In genomic region chr1:72710753-72711653, GRCm38 (mm10) we compare ENCODE assay signal across 8 mouse cellular contexts. TPM values are rescaled to one million over a fixed set of nuclear protein-coding genes. Genes with fewer than 3 reads are reported as not detected.
A peak's percentile ranks its signal among the peaks of the same experiment; 100 is the strongest.
DNase-seq lines count a peak whose midpoint lies in the region; ATAC-seq and TF ChIP-seq lines count a peak whose summit lies in the region.

TSS of gene Rpl37a (plus strand) at chr1:72711290.

- no peaks in the 10 kb centered on the region for H3K9me3 ChIP-seq in embryonic facial prominence, embryonic 13.5 days
- no peaks in the 10 kb centered on the region for H3K9me3 ChIP-seq in limb, embryonic 13.5 days
- H3K9me3 ChIP-seq in midbrain, embryonic 16.5 days (replicated peaks; ENCODE audit: control insufficient read depth, low read length, poor library complexity, severe bottlenecking) = no peaks in the 10 kb centered on the region

- TF ChIP-seq CTCF in heart, adult 2 months (IDR thresholded peaks at IDR 0.05) = no peak

- peak; percentile 97 for TF ChIP-seq POLR2A in heart, adult 2 months (IDR thresholded peaks at IDR 0.05; ENCODE audit: insufficient read depth, low read depth, low read length)

- H3K9ac ChIP-seq in embryonic facial prominence, embryonic 13.5 days = peak within 1 kb of the TSS; percentile 93
- peak within 1 kb of the TSS; percentile 96 for H3K9ac ChIP-seq in heart, adult 2 months (ENCODE audit: low read depth, low read length)
- peak within 1 kb of the TSS; percentile 93 for H3K9ac ChIP-seq in limb, embryonic 13.5 days
- peak within 1 kb of the TSS; percentile 86 for H3K9ac ChIP-seq in midbrain, embryonic 16.5 days (ENCODE audit: low read depth, low read length)

- H3K27ac ChIP-seq in embryonic facial prominence, embryonic 13.5 days = peak within 1 kb of the TSS; percentile 94
- peak within 1 kb of the TSS; percentile 82 for H3K27ac ChIP-seq in heart, adult 2 months
- peak within 1 kb of the TSS; percentile 93 for H3K27ac ChIP-seq in limb, embryonic 13.5 days
- peak within 1 kb of the TSS; percentile 86 for H3K27ac ChIP-seq in midbrain, embryonic 16.5 days (ENCODE audit: low read length)

- H3K36me3 ChIP-seq in embryonic facial prominence, embryonic 13.5 days = peaks cover 31% of the 10 kb centered on the region
- peaks cover 18% of the 10 kb centered on the region for H3K36me3 ChIP-seq in heart, adult 2 months (ENCODE audit: control insufficient read depth, insufficient read depth, low read length)
- peaks cover 33% of the 10 kb centered on the region for H3K36me3 ChIP-seq in limb, embryonic 13.5 days
- H3K36me3 ChIP-seq in midbrain, embryonic 16.5 days (ENCODE audit: control insufficient read depth, insufficient read depth, low read length) = peaks cover 5% of the 10 kb centered on the region; the same call in 1 of the 2 replicates

- intact Hi-C loops in heart, adult 2 months (cut with DNase I) = no loop called here

- H3K79me2 ChIP-seq in heart, adult 2 months (replicated peaks; ENCODE audit: control insufficient read depth, insufficient read depth, low read length) = no peaks in the 10 kb centered on the region

- peak; percentile 88 for DNase-seq in 3134 (ENCODE audit: extremely low read depth, insufficient read length, low spot score)
- DNase-seq in adrenal gland, postnatal 36 days = peak; percentile 94 to 95
- peak; percentile 93 to 95 for DNase-seq in heart, adult 2 months
- DNase-seq in kidney, adult 8-10 months = peak; percentile 93 to 96
- peak; percentile 91 to 95 for DNase-seq in spleen, postnatal 10 days (ENCODE audit: low spot score in 2 of 2)

- ATAC-seq in embryonic facial prominence, embryonic 13.5 days (ENCODE audit: insufficient number of reproducible peaks, insufficient read depth, low FRiP score, low TSS enrichment, low read depth) = peak; percentile 84; the same call in 1 of the 2 replicates
- peak; percentile 88 for ATAC-seq in limb, embryonic 13.5 days (ENCODE audit: low FRiP score, low read depth)
- peak; percentile 95 for ATAC-seq in midbrain, embryonic 16.5 days

- H3K4me2 ChIP-seq in embryonic facial prominence, embryonic 13.5 days = peak within 1 kb of the TSS; percentile 80
- H3K4me2 ChIP-seq in limb, embryonic 13.5 days (replicated peaks) = peak within 1 kb of the TSS; percentile 87
- peak within 1 kb of the TSS; percentile 66 for H3K4me2 ChIP-seq in midbrain, embryonic 16.5 days (ENCODE audit: low read length)

- peaks cover 14% of the 10 kb centered on the region for H3K4me1 ChIP-seq in embryonic facial prominence, embryonic 13.5 days
- H3K4me1 ChIP-seq in heart, adult 2 months (ENCODE audit: control insufficient read depth, insufficient read depth, low read length) = peaks cover 3% of the 10 kb centered on the region
- H3K4me1 ChIP-seq in limb, embryonic 13.5 days = peaks cover 16% of the 10 kb centered on the region
- peaks cover 16% of the 10 kb centered on the region for H3K4me1 ChIP-seq in midbrain, embryonic 16.5 days (ENCODE audit: control insufficient read depth, insufficient read depth, low read length)

- H3K4me3 ChIP-seq in embryonic facial prominence, embryonic 13.5 days = peak within 1 kb of the TSS; percentile 77
- H3K4me3 ChIP-seq in heart, adult 2 months = peak within 1 kb of the TSS; percentile 74
- peak within 1 kb of the TSS; percentile 77 for H3K4me3 ChIP-seq in limb, embryonic 13.5 days
- peak within 1 kb of the TSS; percentile 79 for H3K4me3 ChIP-seq in midbrain, embryonic 16.5 days (ENCODE audit: low read depth, low read length)

- no peaks in the 10 kb centered on the region for H3K27me3 ChIP-seq in embryonic facial prominence, embryonic 13.5 days
- no peaks in the 10 kb centered on the region for H3K27me3 ChIP-seq in heart, adult 2 months (ENCODE audit: control insufficient read depth, insufficient read depth, low read length)
- no peaks in the 10 kb centered on the region for H3K27me3 ChIP-seq in limb, embryonic 13.5 days
- no peaks in the 10 kb centered on the region for H3K27me3 ChIP-seq in midbrain, embryonic 16.5 days (ENCODE audit: control insufficient read depth, insufficient read depth, low read depth, low read length)

- peak; percentile 72 for TF ChIP-seq EP300 in heart, adult 2 months (IDR thresholded peaks at IDR 0.05; ENCODE audit: insufficient read depth, low read depth, low read length)

- WGBS in embryonic facial prominence, embryonic 13.5 days = 2% methylated on average over 68 of the region's 68 CpGs
- 3% methylated on average over 68 of the region's 68 CpGs for WGBS in heart, adult 2 months
- WGBS in limb, embryonic 13.5 days = 3% methylated on average over 68 of the region's 68 CpGs
- 3% methylated on average over 68 of the region's 68 CpGs for WGBS in midbrain, embryonic 16.5 days

RNA-seq across cellular contexts. Expression of gene Rpl37a, which starts in this region (rescaled TPM):
- 1,000 to 10,000 TPM in 1 of 2 experiments, 100 to 1,000 TPM in 1; 972 to 1,009 TPM for total RNA-seq in adrenal gland, postnatal 36 days (2021)
- 1,826 and 2,120 TPM in 2 replicates for polyA plus RNA-seq in embryonic facial prominence, embryonic 13.5 days (2015; fragmentation: Nextera tagmentation; extraction: Ambion mirVana)
- total RNA-seq in heart, adult 2 months (2021) = 100 to 1,000 TPM; 570 to 661 TPM
- 359 and 364 TPM in 2 replicates for polyA plus RNA-seq in heart, adult 2 months (2012; rRNA removed)
- polyA plus RNA-seq in limb, embryonic 13.5 days (2015; fragmentation: Nextera tagmentation; extraction: Ambion mirVana) = 1,700 and 1,730 TPM in 2 replicates
- polyA plus RNA-seq in midbrain, embryonic 16.5 days (2015; fragmentation: Nextera tagmentation; extraction: Ambion mirVana) = 821 and 838 TPM in 2 replicates

Comparison
In these comparisons a context has a peak if more than half of its experiments do, and no peak if none do; other contexts are left out.
1. Peak in every context shown above with its lines: DNase-seq, ATAC-seq, H3K4me3 ChIP-seq and H3K27ac ChIP-seq.